Mouse (Mus musculus) forebrain, embryonic 14.5 days (tissue): ENCODE results near the gene Ttc22. TPM values are rescaled to one million over a fixed set of nuclear protein-coding genes. Genes with fewer than 3 reads are reported as not detected.
A peak's percentile ranks its signal among the peaks of the same experiment; 100 is the strongest.

ENCODE experiments used
- ATAC-seq: fragments of 200-750 bp; cut with Nextera tagmentation; 2 replicates; pipeline ENCODE4 v1.8.0; 2017; ENCODE audit warnings: mild to moderate bottlenecking, moderate library complexity
- DNase-seq: peaks from one replicate; pipeline ENCODE4 v3.0.0-alpha.2; 2015; ENCODE audit warnings: low spot score
- H3K27ac ChIP-seq: fragments of 300-500 bp; sonication (generic); 2 replicates; pipeline ENCODE4 v1.5.1; 2014; ENCODE audit warnings: low read depth, mild to moderate bottlenecking, control low read depth, low read length, moderate library complexity
- H3K27me3 ChIP-seq: fragments of 300-500 bp; sonication (generic); replicated peaks from 2 replicates; pipeline ENCODE4 v1.6.1; 2014; ENCODE audit warnings: low read length, control low read depth, mixed read lengths; ENCODE audit not compliant: control insufficient read depth, insufficient read depth
- H3K36me3 ChIP-seq: fragments of 300-500 bp; sonication (generic); 2 replicates; pipeline ENCODE4 v1.6.1; 2014; ENCODE audit warnings: low read length, control low read depth; ENCODE audit not compliant: control insufficient read depth, insufficient read depth
- H3K4me1 ChIP-seq: fragments of 300-500 bp; sonication (generic); 2 replicates; pipeline ENCODE4 v1.6.1; 2014; ENCODE audit warnings: antibody characterized with exemption, low read length, control low read depth; ENCODE audit not compliant: control insufficient read depth, insufficient read depth
- H3K4me2 ChIP-seq: fragments of 300-500 bp; sonication (generic); 2 replicates; pipeline ENCODE4 v1.6.1; 2014; ENCODE audit warnings: mild to moderate bottlenecking, control low read depth, low read length
- H3K4me3 ChIP-seq: fragments of 300-500 bp; sonication (generic); 2 replicates; pipeline ENCODE4 v1.5.1; 2014; ENCODE audit warnings: low read depth, low read length, control low read depth
- H3K9ac ChIP-seq: fragments of 300-500 bp; sonication (generic); 2 replicates; pipeline ENCODE4 v1.6.1; 2014; ENCODE audit warnings: mild to moderate bottlenecking, low read length, control low read depth, moderate library complexity
- H3K9me3 ChIP-seq: fragments of 300-500 bp; sonication (generic); replicated peaks from 2 replicates; pipeline ENCODE4 v1.6.1; 2016; ENCODE audit warnings: low read length, control low read depth, mixed read lengths; ENCODE audit not compliant: control insufficient read depth
- WGBS: fragments of 180-500 bp; shearing (Covaris S2); extraction: QIAGEN DNeasy Blood & Tissue Kit; methylation state at CpG from one replicate; pipeline ENCODE4 v1.1.7; 2014; 5-methylcytosine and 5-hydroxymethylcytosine counted together
- polyA plus RNA-seq: library from polyadenylated mRNA; unstranded; fragments of >200 nt; fragmentation: Nextera tagmentation; extraction: Ambion mirVana; gene quantifications from 2 replicates; pipeline ENCODE4 v1.2.1, GENCODE M21; 2014

Gene Ttc22
- polyA plus RNA-seq, 1 experiment from 2014 or later: 0.53 TPM

DNA sequence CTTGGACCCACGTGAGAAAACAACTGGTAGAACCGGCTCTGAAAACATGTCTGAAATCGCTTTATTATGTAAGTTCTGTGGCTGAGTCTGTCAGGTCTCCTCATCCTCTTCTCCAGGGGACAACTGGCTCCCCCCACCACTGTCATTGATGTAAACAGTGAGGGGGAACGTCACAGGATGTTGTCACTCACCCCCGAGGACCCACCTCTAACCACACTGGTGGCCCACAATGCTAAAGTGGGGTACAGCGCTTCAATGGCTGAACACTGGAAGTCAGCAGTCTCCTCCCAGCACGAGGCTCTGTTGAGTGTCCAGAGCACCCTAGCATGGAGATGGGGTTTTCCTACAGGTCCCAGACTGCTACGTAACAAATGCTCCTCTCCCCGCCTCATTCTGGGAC is 31.4 kb upstream of the Ttc22 start:
- Histone ChIP-seq H3K4me1 (no peaks in the 10 kb centered on the region), H3K9me3 (no peaks in the 10 kb centered on the region), H3K27me3 (no peaks in the 10 kb centered on the region), H3K9ac (no peak overlapping the region), H3K36me3 (peaks cover 45% of the 10 kb centered on the region), H3K4me3 (no peak overlapping the region), H3K27ac (no peak overlapping the region), H3K4me2 (no peak overlapping the region)
- 88% methylated on average over 9 of the region's 9 CpGs for WGBS
- DNase-seq (no peak), ATAC-seq (no peak)

DNA sequence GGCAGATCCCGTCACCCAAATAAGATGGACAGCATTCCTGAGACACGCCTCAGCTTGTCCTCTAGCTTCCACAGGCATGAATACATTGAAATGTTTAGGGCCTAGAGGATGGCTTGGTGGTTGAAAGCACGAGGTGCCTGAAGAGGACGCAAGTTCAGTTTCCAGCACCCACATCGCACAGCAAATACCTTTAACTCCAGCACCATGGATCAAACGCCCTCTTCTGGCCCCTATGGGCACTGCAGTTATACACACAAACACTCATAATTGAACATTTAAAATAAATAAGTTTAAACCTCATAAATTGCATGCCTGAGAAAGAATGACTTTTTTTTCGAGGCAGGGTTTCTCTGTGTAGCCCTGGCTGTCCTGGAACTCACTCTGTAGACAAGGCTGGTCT is 28.6 kb upstream of the Ttc22 start:
- 65% methylated on average over 7 of the region's 7 CpGs for WGBS
- H3K4me3 ChIP-seq: no peak overlapping the region
- H3K36me3 ChIP-seq: peaks cover 18% of the 10 kb centered on the region
- no peaks in the 10 kb centered on the region for H3K27me3 ChIP-seq
- DNase-seq (no peak), ATAC-seq (no peak)
- no peaks in the 10 kb centered on the region for H3K9me3 ChIP-seq
- no peak overlapping the region for H3K4me2 ChIP-seq
- no peaks in the 10 kb centered on the region for H3K4me1 ChIP-seq
- H3K9ac ChIP-seq: no peak overlapping the region
- no peak overlapping the region for H3K27ac ChIP-seq

DNA sequence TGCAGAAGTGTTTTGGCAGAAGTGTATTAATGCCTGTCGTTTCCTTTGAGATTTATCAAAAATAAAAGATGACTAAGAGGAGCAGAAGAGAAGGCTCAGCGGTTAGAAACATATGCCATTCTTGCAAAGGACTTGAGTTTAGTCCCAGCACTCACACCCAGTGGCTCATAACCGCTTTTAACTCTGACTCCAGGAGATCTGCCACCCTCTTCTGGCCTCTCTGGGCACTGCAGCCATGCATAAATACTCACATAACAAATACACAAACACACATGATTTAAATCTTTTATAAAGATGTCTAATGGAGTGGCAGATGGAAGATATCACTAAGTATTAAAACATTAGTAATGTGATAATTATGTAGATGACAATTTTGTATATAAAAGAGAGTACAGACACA is 26.0 kb upstream of the Ttc22 start:
- H3K4me2 ChIP-seq: no peak overlapping the region
- ATAC-seq (no peak), DNase-seq (no peak)
- H3K4me3 ChIP-seq: no peak overlapping the region
- H3K9me3 ChIP-seq: no peaks in the 10 kb centered on the region
- 68% methylated on average over 3 of the region's 3 CpGs for WGBS
- no peak overlapping the region for H3K27ac ChIP-seq
- no peaks in the 10 kb centered on the region for H3K27me3 ChIP-seq
- H3K4me1 ChIP-seq: no peaks in the 10 kb centered on the region
- H3K36me3 ChIP-seq: 0 out of 2 replicates have a peak, but pooled peaks cover under 1% of the 10 kb centered on the region
- no peak overlapping the region for H3K9ac ChIP-seq

- Histone ChIP-seq H3K4me2 (no peak overlapping the region), H3K4me1 (no peaks in the 10 kb centered on the region), H3K27ac (no peak overlapping the region), H3K27me3 (no peaks in the 10 kb centered on the region), H3K4me3 (no peak overlapping the region), H3K9ac (no peak overlapping the region), H3K9me3 (no peaks in the 10 kb centered on the region), H3K36me3 (no peaks in the 10 kb centered on the region)
- no peak for DNase-seq
- ATAC-seq: no peak
- WGBS: 80% methylated on average over 9 of the region's 9 CpGs
These were observed 25.2 kb upstream of the Ttc22 start for GRCm38 (mm10) chr4:106597055-106597454.

- Histone ChIP-seq H3K4me1 (no peaks in the 10 kb centered on the region), H3K27me3 (no peaks in the 10 kb centered on the region), H3K9ac (no peak overlapping the region), H3K4me2 (no peak overlapping the region), H3K9me3 (no peaks in the 10 kb centered on the region), H3K4me3 (no peak overlapping the region), H3K27ac (no peak overlapping the region), H3K36me3 (no peaks in the 10 kb centered on the region)
- WGBS: 79% methylated on average over 4 of the region's 4 CpGs
- DNase-seq (no peak), ATAC-seq (no peak)
These were observed 24.5 kb upstream of the Ttc22 start for GRCm38 (mm10) chr4:106597741-106598140.

DNA sequence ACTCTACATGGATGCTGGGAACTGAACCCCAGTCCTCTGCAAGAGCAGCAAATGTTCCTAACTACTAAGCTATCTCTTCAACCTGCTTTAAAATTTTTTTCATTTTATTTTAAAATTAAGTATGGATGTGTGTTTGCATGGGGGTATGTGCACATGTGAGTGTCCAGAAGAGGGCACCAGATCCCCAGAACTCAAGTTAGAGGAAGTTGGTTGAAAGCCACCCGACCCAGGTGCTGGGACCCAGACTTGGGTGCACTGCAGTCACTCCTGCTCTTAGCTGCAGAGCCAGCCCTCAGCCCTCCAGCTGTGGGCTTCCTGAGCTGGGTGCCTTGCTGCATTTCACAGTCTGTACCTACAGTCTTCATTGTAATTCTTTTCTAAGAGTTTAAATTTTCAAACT is 22.8 kb upstream of the Ttc22 start:
- DNase-seq (no peak), ATAC-seq (no peak)
- Histone ChIP-seq H3K4me1 (no peaks in the 10 kb centered on the region), H3K9ac (no peak overlapping the region), H3K9me3 (no peaks in the 10 kb centered on the region), H3K27ac (no peak overlapping the region), H3K27me3 (no peaks in the 10 kb centered on the region), H3K4me2 (no peak overlapping the region), H3K36me3 (no peaks in the 10 kb centered on the region), H3K4me3 (no peak overlapping the region)
- whole genome bisulfite sequencing: 50% methylated on average over 1 of the region's 1 CpGs

- H3K4me1 ChIP-seq: no peaks in the 10 kb centered on the region
- ATAC-seq (no peak), DNase-seq (no peak)
- no peak overlapping the region for H3K9ac ChIP-seq
- H3K36me3 ChIP-seq: no peaks in the 10 kb centered on the region
- WGBS: 90% methylated on average over 4 of the region's 4 CpGs
- no peaks in the 10 kb centered on the region for H3K27me3 ChIP-seq
- H3K27ac ChIP-seq: no peak overlapping the region
- no peak overlapping the region for H3K4me2 ChIP-seq
- H3K4me3 ChIP-seq: no peak overlapping the region
- H3K9me3 ChIP-seq: no peaks in the 10 kb centered on the region
These were observed 21.5 kb upstream of the Ttc22 start for GRCm38 (mm10) chr4:106600770-106601169.

DNA sequence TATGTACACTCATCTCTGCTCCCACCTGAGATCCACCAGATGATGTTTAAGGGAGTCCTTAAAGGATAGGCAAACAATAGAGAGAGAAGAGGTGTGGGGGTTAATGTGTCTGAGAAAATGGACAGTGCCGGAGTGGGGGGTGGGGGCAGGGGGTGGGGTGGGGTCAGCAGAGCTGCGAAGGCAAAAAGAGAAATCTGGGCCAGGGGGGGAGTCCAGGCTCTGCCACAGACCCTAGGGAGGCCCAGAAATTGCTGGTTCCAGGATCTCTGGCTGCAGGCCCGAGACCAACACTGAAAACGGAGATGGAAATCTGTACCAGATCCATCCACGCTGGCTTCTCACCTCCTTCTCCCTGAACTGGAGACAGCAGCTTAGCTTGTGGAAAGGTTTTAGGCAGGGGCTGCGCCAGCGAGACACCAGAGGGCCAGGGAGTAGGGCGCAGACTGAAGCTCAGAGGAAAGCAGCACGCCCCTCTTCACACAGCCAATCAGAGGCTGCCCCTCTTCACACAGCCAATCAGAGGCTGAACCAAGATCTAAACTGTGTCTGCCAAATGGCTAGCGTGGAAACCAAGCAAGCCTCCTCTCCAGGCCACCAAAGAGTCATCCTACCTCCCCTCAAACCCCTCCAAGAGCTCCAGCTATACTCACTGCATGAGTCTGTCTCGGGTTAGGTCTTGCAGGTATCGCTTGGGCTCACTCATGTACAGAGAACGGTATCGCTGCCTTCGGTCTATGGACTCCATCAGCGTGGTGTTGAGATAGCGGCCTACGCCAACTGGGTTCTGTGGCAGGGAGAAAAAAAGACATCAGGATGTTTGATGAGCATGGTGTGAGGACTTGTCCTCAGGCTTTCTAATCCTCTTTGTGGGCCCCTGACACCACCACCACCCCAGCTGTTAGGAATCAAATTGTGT is 15.3 kb upstream of the Ttc22 start:
- DNase-seq (peak; percentile 64), ATAC-seq (peak; percentile 85)
- WGBS: 44% methylated on average over 18 of the region's 18 CpGs
- H3K27ac ChIP-seq: no peak overlapping the region
- peak overlapping the region; percentile 32 for H3K4me2 ChIP-seq
- H3K4me3 ChIP-seq: 0 out of 2 replicates have a peak overlapping the region, but pooled peaks have one; percentile 1
- H3K36me3 ChIP-seq: no peaks in the 10 kb centered on the region
- H3K9ac ChIP-seq: no peak overlapping the region
- H3K27me3 ChIP-seq: no peaks in the 10 kb centered on the region
- no peaks in the 10 kb centered on the region for H3K9me3 ChIP-seq
- H3K4me1 ChIP-seq: no peaks in the 10 kb centered on the region

- H3K36me3 ChIP-seq: no peaks in the 10 kb centered on the region
- no peak for DNase-seq
- WGBS: 91% methylated on average over 1 of the region's 1 CpGs
- ATAC-seq: no peak
- H3K27ac ChIP-seq: no peak overlapping the region
- no peaks in the 10 kb centered on the region for H3K9me3 ChIP-seq
- H3K4me3 ChIP-seq: no peak overlapping the region
- H3K4me2 ChIP-seq: no peak overlapping the region
- no peaks in the 10 kb centered on the region for H3K27me3 ChIP-seq
- no peaks in the 10 kb centered on the region for H3K4me1 ChIP-seq
- no peak overlapping the region for H3K9ac ChIP-seq
These were observed 14.3 kb upstream of the Ttc22 start for GRCm38 (mm10) chr4:106607905-106608304.
